Mouse (Mus musculus) myocyte (in vitro differentiated cells): ENCODE measurements around the gene Zfp658. TPM values are rescaled to one million over a fixed set of nuclear protein-coding genes. Genes with fewer than 3 reads are reported as not detected.

Experiments used
- H3K27me3 ChIP-seq: one replicate; pipeline ENCODE4 v1.6.1; 2011; ENCODE audit not compliant: control insufficient read depth, insufficient read depth, insufficient read length
- H3K36me3 ChIP-seq: one replicate; pipeline ENCODE4 v1.6.1; 2011; ENCODE audit not compliant: control insufficient read depth, insufficient read depth
- H3K4me2 ChIP-seq: one replicate; pipeline ENCODE4 v1.6.1; 2011; ENCODE audit warnings: low read depth, control low read depth
- H3K4me3 ChIP-seq: one replicate; pipeline ENCODE4 v1.5.1; 2011; ENCODE audit warnings: mild to moderate bottlenecking, control low read depth, moderate library complexity
- H3K79me2 ChIP-seq: one replicate; pipeline ENCODE4 v1.6.1; 2011; ENCODE audit not compliant: control insufficient read depth, insufficient read depth
- H3ac ChIP-seq: one replicate; pipeline ENCODE4 v1.6.1; 2011; ENCODE audit not compliant: control insufficient read depth, insufficient read length
- CEBPB ChIP-seq: IDR thresholded peaks from 2 replicates; pipeline ENCODE4 v1.6.1; 2011; ENCODE audit warnings: mild to moderate bottlenecking, moderate library complexity; ENCODE audit not compliant: poor library complexity, insufficient read depth, severe bottlenecking
- E2F4 ChIP-seq: IDR thresholded peaks from one replicate; pipeline ENCODE4 v1.6.1; 2011; ENCODE audit warnings: mild to moderate bottlenecking, control low read depth, moderate library complexity; ENCODE audit not compliant: insufficient read depth
- MAX ChIP-seq: IDR thresholded peaks from one replicate; pipeline ENCODE4 v1.6.1; 2011; ENCODE audit warnings: low read depth, mild to moderate bottlenecking, control low read depth
- MYOD1 ChIP-seq, 3 experiments: IDR thresholded peaks; one replicate each; pipeline ENCODE4 v1.6.1; 2011; ENCODE audit warnings: control low read depth in 2 of 3, low read depth in 2 of 3, mild to moderate bottlenecking in 2 of 3, moderate library complexity in 1 of 3; ENCODE audit not compliant: insufficient read length in 2 of 3, control insufficient read depth in 1 of 3
- MYOG ChIP-seq, 3 experiments: IDR thresholded peaks; one replicate each; pipeline ENCODE4 v1.6.1; 2011; ENCODE audit warnings: control low read depth in 2 of 3, low read depth in 2 of 3, mild to moderate bottlenecking in 2 of 3; ENCODE audit not compliant: insufficient read length in 2 of 3, control insufficient read depth in 1 of 3, insufficient read depth in 1 of 3
- POLR2A ChIP-seq: IDR thresholded peaks from one replicate; pipeline ENCODE4 v1.6.1; 2011; ENCODE audit warnings: low read depth, mild to moderate bottlenecking, control low read depth, moderate library complexity; ENCODE audit not compliant: insufficient read length
- POLR2AphosphoS2 ChIP-seq: IDR thresholded peaks from one replicate; pipeline ENCODE4 v1.6.1; 2011; ENCODE audit warnings: low read depth, control low read depth; ENCODE audit not compliant: insufficient read length
- REST ChIP-seq: IDR thresholded peaks from one replicate; pipeline ENCODE4 v1.6.1; 2011; ENCODE audit warnings: mild to moderate bottlenecking, control low read depth, moderate library complexity; ENCODE audit not compliant: insufficient read depth, insufficient read length
- SRF ChIP-seq: IDR thresholded peaks from one replicate; pipeline ENCODE4 v1.6.1; 2011; ENCODE audit warnings: low read depth; ENCODE audit not compliant: control insufficient read depth, insufficient read length
- TCF12 ChIP-seq: IDR thresholded peaks from one replicate; pipeline ENCODE4 v1.6.1; 2011; ENCODE audit warnings: mild to moderate bottlenecking, control low read depth; ENCODE audit not compliant: poor library complexity, insufficient read depth, severe bottlenecking
- TCF3 ChIP-seq: IDR thresholded peaks from one replicate; pipeline ENCODE4 v1.6.1; 2011; ENCODE audit warnings: low read depth, control low read depth; ENCODE audit not compliant: insufficient read length
- USF1 ChIP-seq: IDR thresholded peaks from one replicate; pipeline ENCODE4 v1.6.1; 2011; ENCODE audit warnings: low read depth, mild to moderate bottlenecking, control low read depth, moderate library complexity
- polyA plus RNA-seq: library from polyadenylated mRNA; unstranded; fragments of >200 nt; fragmentation: generic; extraction: Trizol; gene quantifications from one replicate; pipeline ENCODE4 v1.2.1, GENCODE M21; 2012; ENCODE audit warnings: missing spikeins

Gene Zfp658
- 0.72 TPM for polyA plus RNA-seq

- Histone ChIP-seq H3K36me3 (no peaks in the 10 kb centered on the region), H3K79me2 (no peaks in the 10 kb centered on the region)
- TF ChIP-seq POLR2AphosphoS2 (no peak), MYOG (IDR thresholded peaks at IDR 0.05; ENCODE audit: control insufficient read depth in 1 of 3, insufficient read depth in 1 of 3, insufficient read length in 2 of 3, low read depth in 2 of 3) (peak in 1 of 3 experiments; percentile 27), POLR2A (no peak), REST (no peak), CEBPB (no peak), SRF (no peak)
Measured at GRCm38 (mm10) chr7:43562006-43562633, at the start of gene Zfp658. Gene Zfp658 (plus strand): TSS chr7:43562256.

DNA sequence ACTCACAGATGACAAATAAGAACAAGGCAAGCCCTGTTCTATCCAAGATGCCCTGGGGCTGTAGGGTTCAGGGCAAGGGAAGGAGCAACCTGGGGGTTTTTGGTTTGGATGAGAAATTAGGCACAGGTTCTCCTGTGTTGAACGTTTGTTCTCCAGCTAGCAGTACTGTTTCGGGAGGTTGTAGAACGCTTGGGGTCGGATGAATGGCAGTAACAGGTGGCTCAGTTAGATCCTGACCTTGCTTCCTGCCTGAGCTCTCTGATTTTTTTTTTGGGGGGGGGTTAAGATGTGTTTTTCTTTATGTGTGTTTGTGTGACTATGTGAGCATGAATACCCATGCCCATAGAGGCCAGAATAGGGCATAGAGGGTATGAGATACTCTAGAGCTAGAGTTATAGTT lies 49.5 kb upstream of the Zfp658 start:
- H3K36me3 ChIP-seq = no peaks in the 10 kb centered on the region
- H3K27me3 ChIP-seq = peaks cover 6% of the 10 kb centered on the region
- H3K4me2 ChIP-seq = no peak overlapping the region
- peak; percentile 19 to 73 (median 67) for TF ChIP-seq MYOD1 (IDR thresholded peaks at IDR 0.05; ENCODE audit: control insufficient read depth in 1 of 3, insufficient read length in 2 of 3, low read depth in 2 of 3)
- no peak for TF ChIP-seq USF1
- H3K4me3 ChIP-seq = no peak overlapping the region
- no peaks in the 10 kb centered on the region for H3K79me2 ChIP-seq
- no peak overlapping the region for H3ac ChIP-seq

More at GRCm38 (mm10) chr7:43562006-43562633, at the start of gene Zfp658:
- peak within 1 kb of the TSS; percentile 56 for H3K4me3 ChIP-seq
- peak within 1 kb of the TSS; percentile 97 for H3K4me2 ChIP-seq
- H3ac ChIP-seq = peak within 1 kb of the TSS; percentile 19
- H3K27me3 ChIP-seq = no peaks in the 10 kb centered on the region

- no peaks in the 10 kb centered on the region for H3K36me3 ChIP-seq
- no peak for TF ChIP-seq MYOG (IDR thresholded peaks at IDR 0.05; ENCODE audit: control insufficient read depth in 1 of 3, insufficient read depth in 1 of 3, insufficient read length in 2 of 3, low read depth in 2 of 3)
- TF ChIP-seq E2F4 = no peak
- TF ChIP-seq MAX = no peak
- no peak for TF ChIP-seq POLR2A
- TF ChIP-seq TCF3 = no peak
- no peak for TF ChIP-seq REST
- no peak for TF ChIP-seq POLR2AphosphoS2
- no peak for TF ChIP-seq MYOD1 (IDR thresholded peaks at IDR 0.05; ENCODE audit: control insufficient read depth in 1 of 3, insufficient read length in 2 of 3, low read depth in 2 of 3)
- no peak for TF ChIP-seq SRF
- no peak for TF ChIP-seq CEBPB
- TF ChIP-seq USF1 = no peak
- TF ChIP-seq TCF12 = no peak
- H3K79me2 ChIP-seq = no peaks in the 10 kb centered on the region
- H3K4me3 ChIP-seq = no peak overlapping the region
- H3K27me3 ChIP-seq = no peaks in the 10 kb centered on the region
- no peak overlapping the region for H3ac ChIP-seq
- H3K4me2 ChIP-seq = no peak overlapping the region
Measured at GRCm38 (mm10) chr7:43515076-43515475, 47.0 kb upstream of the Zfp658 start.

GRCm38 (mm10) chr7:43518341-43518740 lies 43.7 kb upstream of the Zfp658 start:
- Histone ChIP-seq H3K4me3 (no peak overlapping the region), H3ac (no peak overlapping the region), H3K36me3 (no peaks in the 10 kb centered on the region), H3K79me2 (no peaks in the 10 kb centered on the region), H3K27me3 (no peaks in the 10 kb centered on the region), H3K4me2 (no peak overlapping the region)
- TF ChIP-seq POLR2AphosphoS2 = no peak
- TF ChIP-seq USF1 = no peak
- no peak for TF ChIP-seq SRF
- no peak for TF ChIP-seq REST

- TF ChIP-seq MAX (no peak), MYOG (IDR thresholded peaks at IDR 0.05; ENCODE audit: control insufficient read depth in 1 of 3, insufficient read depth in 1 of 3, insufficient read length in 2 of 3, low read depth in 2 of 3) (no peak), TCF3 (no peak), E2F4 (no peak), SRF (no peak), TCF12 (no peak), USF1 (no peak), POLR2A (no peak)
- Histone ChIP-seq H3K4me2 (no peak overlapping the region), H3K27me3 (no peaks in the 10 kb centered on the region), H3K4me3 (no peak overlapping the region), H3ac (no peak overlapping the region), H3K36me3 (no peaks in the 10 kb centered on the region), H3K79me2 (no peaks in the 10 kb centered on the region)
Measured at GRCm38 (mm10) chr7:43522776-43523175, 39.3 kb upstream of the Zfp658 start.

- Histone ChIP-seq H3K79me2 (no peaks in the 10 kb centered on the region), H3K4me2 (no peak overlapping the region), H3ac (no peak overlapping the region), H3K27me3 (no peaks in the 10 kb centered on the region), H3K36me3 (no peaks in the 10 kb centered on the region), H3K4me3 (no peak overlapping the region)
- TF ChIP-seq REST (no peak), POLR2A (no peak), MAX (no peak), MYOG (IDR thresholded peaks at IDR 0.05; ENCODE audit: control insufficient read depth in 1 of 3, insufficient read depth in 1 of 3, insufficient read length in 2 of 3, low read depth in 2 of 3) (no peak), SRF (no peak), USF1 (no peak), TCF3 (no peak), TCF12 (no peak), MYOD1 (IDR thresholded peaks at IDR 0.05; ENCODE audit: control insufficient read depth in 1 of 3, insufficient read length in 2 of 3, low read depth in 2 of 3) (no peak), CEBPB (no peak), POLR2AphosphoS2 (no peak), E2F4 (no peak)
Measured at GRCm38 (mm10) chr7:43525313-43525712, 36.7 kb upstream of the Zfp658 start.
